Mouse (Mus musculus): ENCODE data around the gene Zmynd11.
A peak's percentile ranks its signal among the peaks of the same experiment; 100 is the strongest.
"Not testable (repeated sequence)": the region's sequence is repeated elsewhere in the genome, so short reads cannot be mapped to it uniquely, and the experiment has no call there.

Gene Zmynd11

DNA sequence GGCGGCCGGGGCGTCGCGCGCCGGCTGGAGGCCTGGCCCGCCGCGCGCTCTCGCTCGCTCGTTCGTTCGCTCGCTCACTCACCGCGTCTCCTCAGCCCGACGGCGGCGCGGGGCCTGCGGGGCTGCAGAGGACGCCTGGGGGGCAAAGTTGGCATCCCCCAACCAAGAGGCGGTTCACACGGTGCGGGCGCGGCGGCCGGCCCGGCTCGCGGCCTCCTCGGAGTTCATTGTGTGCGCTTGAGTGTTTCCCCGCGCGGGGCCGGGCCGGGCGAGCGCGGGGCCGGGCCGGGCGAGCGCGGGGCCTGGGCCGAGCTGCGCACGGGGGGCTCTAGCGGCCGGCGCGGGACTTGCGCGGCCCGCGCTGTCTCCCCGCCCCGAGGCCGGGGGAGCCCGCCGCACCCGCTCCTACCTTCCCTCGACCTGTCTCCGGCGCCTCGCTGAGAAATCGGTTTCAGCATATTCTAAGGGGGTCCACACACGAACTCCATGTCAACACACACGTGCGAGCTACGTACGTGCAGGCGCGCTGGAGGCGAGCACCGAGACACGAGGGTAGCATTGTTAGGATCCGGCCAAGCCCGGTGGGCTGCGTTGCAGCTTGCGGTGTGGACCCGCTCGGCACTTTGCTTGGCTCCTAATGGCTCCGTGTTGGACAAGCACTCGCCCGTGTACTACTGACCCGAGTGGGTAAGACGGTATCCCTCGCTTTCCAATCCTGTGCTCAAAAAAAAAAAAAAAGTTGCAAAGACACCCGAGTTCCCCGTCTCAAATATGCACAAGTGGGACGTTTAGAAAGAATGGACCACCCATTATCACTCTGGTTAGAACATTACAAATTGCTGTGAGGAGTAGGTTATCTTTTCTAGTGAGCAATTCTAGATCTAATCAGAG, at the start of gene Zmynd11:
Zmynd11 (minus strand) TSS at position 685 of the 891 bp plus-strand sequence.
- DNase-seq (ENCODE audit: low read depth, low spot score), result peak; percentile 49

DNA sequence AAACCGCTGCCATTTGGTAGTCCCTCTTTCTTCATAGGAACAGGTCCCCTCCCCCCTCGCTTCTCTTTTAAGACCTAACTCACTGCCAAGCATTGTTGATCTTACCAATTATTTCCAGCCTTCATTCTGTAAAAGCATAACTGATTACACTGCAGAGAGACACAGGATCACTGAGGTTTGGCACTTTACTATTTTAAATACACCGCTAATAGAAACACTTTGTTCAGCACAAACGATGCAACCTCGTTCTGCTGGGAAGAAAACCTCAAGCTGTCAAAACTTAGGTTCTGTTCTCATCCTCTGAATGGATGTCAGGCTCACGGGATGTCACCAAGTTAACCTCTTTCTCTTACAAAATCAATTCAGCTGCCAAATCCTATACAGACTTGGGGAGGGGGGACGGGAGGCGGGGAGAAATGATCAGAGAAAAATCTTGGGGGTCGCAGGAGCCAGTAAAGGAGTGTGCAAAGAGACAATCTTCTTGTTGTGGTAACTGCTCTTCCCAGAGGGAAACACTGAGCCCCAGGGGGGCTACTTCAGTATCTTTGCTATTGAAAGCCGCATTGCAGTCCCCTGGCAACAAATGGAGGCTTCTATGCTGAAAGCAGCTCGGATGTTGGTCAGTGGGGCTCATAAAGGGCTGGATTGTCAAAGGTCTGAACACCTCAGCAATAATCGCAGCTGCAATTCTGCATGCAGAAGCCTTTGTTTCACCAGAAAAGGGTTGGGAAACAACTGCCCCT, 30.9 kb upstream of the Zmynd11 start:
- peak; percentile 18 for DNase-seq (ENCODE audit: low read depth, low spot score)

DNA sequence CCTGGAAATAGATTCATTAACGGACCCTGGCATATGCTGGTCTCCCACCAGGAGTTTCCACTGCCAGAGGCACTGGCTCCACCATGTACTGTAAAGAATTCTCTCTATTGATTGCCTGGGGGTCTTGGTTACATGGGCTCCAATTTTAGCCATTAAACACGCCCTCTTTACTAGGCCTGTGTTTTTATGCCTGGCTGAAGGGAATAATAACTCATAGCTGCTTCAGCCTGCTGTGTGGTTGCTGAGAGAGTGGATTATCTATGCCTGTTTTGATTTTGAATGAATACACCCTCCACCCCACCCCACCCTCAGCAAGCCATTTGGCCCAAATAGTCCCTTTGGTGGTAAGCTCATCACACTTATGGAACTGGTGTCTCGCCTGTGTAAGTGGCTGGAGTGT, 20.9 kb upstream of the Zmynd11 start:
- DNase-seq (ENCODE audit: low read depth, low spot score), result no peak

GRCm38 (mm10) chr13:9783717-9784116, 18.6 kb upstream of the Zmynd11 start:
- DNase-seq (ENCODE audit: low read depth, low spot score), result no peak

DNA sequence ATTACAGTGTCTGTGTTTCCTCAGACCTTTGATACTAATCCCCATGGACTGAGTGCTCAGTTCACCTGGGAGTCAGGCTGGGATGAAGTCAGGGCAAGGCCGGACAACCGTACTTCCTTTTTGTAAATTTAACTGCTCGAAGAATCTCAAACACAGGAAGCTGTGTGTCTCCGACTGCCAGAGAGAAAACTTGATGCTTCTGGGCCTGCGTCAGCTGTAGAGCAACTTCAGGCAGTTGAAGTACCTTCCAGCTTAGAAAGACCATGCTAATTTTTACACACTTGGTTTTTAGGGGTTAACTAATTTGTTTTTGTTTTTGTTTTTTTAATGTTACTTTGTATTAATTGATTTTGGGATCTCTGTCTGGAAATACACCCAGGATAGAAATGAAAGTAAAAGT, 10.8 kb upstream of the Zmynd11 start:
- no peak for DNase-seq (ENCODE audit: low read depth, low spot score)

DNA sequence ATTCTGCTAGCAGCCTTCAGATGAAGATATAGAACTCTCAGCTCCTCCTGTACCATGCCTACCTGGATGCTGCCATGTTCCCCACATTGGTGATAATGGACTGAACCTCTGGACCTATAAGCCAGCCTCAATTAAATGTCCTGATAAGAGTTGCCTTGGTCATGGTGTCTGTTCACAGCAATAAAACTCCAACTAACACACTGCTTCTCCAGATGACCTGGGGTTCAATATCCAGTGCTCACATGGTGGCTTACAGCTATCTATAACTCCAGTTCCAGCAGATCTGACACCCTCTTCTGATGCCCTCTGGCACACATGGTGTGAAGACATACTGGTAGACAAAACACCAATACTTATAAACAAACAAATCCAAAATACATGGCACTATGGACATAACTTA, 8.9 kb upstream of the Zmynd11 start:
- DNase-seq (ENCODE audit: low read depth, low spot score), result no peak

DNA sequence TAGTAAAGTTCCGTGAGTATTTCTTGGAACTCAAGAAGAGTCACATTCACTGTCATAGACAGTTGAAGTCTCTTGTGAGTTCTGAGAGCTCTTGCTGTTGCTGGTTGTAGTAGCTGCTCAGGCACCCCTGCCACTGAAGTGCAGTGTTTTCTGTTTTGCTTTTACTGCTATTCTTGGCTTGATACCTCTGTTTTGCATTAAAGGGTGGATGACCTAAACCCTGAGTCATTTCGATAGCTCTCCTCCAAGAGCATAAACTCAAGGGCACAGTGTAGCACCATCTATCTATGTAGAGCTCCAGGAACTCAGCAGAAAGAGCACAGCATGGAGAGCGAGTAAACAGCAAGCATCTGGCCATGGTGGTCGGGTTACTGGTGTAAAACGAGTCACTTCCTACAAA, 2.1 kb upstream of the Zmynd11 start:
- no peak for DNase-seq (ENCODE audit: low read depth, low spot score)

- no peak for DNase-seq (ENCODE audit: low read depth, low spot score)
Observed at GRCm38 (mm10) chr13:9766497-9766896, 1.4 kb upstream of the Zmynd11 start.

DNA sequence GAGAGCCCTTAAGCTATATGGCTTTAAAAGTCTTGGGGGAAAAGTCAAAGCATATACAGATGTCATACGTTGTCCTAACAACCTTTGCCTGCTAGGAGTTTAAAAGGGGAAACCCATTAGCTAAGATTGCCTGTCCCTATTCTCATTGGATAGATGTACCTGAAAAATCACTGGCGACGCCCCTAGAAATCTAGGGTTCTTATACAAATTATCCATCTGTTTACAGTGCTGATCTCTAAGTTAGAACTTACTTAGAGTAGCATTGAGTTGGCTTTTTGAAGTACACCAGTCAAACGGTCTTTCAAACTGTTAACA, 364 bp upstream of the Zmynd11 start:
- no peak for DNase-seq (ENCODE audit: low read depth, low spot score)

- DNase-seq (ENCODE audit: low read depth, low spot score), result peak; percentile 24
Observed at GRCm38 (mm10) chr13:9763828-9764645, 1.1 kb downstream of the Zmynd11 start.

DNA sequence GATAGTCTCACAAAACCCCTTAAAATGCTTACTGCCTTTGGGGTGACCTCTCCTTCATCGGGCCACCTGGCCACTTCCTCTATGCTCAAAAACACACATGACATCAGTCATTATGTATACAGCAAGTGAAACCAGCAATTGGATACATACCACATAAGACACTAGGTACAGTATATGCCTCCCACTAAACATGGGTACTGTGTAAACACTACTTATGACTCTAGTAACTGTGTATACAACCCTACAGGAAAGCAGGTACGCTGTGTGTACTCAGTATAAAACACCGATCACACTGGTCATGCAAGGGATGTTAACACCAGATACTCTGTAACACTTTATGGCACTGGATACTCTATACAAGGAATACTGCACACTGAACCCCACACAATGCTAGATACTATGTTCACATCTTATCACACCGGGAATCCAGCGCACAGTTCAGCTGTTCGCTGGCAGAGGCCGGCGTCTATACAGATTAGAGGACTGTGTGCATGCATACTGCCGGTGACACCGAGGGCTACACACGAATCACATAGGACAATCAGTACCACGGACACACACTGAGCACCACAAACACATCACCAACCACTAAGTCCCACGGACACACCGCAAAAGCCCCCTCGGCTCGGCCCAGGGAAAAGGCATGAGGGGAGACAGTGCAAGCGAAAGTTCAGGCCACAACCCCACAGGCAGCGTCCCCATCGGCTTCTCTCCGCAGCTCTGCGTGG, 1.9 kb downstream of the Zmynd11 start:
- peak; percentile 12 for DNase-seq (ENCODE audit: low read depth, low spot score)

DNA sequence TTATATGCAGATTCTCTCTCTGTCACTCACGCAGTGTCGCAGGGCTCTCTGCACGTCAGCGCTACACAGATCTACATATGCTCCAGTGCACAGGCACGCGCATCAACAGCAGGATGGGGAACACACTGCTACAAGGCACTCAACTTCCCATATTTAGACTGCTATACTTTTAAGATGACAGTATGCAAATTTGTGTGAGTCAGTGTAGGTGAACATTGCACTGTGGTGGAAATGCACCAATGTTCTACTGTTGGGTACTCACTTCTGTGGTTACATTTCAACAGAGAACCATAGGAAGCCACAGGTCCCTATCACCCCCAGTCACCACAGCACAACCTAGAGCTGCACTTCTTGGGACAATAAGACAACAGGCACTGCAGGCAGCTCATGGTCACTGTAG, 5.1 kb downstream of the Zmynd11 start:
- no peak for DNase-seq (ENCODE audit: low read depth, low spot score)

- DNase-seq (ENCODE audit: low read depth, low spot score), result no peak
Observed at GRCm38 (mm10) chr13:9757842-9758491, 7.2 kb downstream of the Zmynd11 start.

GRCm38 (mm10) chr13:9753706-9754105, 11.4 kb downstream of the Zmynd11 start:
- DNase-seq (ENCODE audit: low read depth, low spot score), result no peak

DNA sequence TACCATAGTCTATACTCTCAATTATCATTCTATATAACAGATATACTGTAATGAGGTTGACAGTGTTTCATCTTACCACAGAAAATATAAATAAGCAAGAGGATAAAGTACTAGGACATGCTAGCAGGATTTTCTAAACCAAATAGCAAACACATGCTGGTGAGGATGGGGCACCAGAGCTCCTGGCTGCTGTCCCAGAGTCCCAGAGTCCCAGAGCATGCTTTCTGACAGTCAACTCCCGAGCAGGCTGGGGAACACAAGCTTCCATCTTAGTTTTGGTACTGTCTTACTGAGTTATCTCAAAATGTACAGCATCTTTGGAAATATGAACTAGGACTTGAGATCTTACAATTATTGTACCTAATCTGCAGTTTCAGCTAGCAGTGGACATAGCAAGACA, 14.8 kb downstream of the Zmynd11 start:
- no peak for DNase-seq (ENCODE audit: low read depth, low spot score)

DNA sequence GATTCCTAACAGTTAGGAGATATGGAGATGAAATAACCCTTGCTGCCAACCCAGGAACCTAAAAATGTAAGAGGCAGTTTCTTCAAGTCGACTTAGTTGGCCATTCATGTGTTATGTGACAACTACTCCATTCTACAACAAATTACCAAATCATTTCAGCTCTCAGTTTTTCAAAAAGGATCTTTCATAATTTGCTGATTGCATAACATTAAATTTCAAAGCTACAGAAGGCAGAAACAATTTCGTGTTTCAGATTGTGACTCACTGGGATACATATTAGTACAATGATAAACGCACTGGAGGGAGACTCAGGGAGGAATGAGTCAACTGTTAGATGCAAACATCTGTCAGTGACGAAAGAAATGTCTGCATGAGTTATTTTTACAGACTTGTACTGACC, 15.3 kb downstream of the Zmynd11 start:
- DNase-seq (ENCODE audit: low read depth, low spot score), result no peak

DNA sequence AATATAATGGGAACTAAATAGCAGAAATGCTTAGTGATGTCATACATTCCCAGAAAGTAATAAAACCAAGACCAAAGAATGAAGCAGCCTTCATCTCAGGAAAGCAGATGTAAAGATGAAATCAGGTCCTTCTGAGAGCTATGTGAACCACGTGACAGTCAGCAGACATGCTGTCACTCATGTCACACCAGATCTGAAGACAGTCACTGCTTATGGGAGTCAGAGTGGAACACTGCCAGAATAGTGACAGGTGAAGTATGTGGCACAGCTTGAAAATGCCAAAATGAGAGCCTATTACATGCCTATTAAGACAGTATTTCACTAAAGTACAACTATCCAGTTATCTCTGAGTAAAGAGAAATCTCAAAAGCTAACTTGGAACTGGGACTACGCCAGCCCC, 26.9 kb downstream of the Zmynd11 start:
- no peak for DNase-seq (ENCODE audit: low read depth, low spot score)

DNA sequence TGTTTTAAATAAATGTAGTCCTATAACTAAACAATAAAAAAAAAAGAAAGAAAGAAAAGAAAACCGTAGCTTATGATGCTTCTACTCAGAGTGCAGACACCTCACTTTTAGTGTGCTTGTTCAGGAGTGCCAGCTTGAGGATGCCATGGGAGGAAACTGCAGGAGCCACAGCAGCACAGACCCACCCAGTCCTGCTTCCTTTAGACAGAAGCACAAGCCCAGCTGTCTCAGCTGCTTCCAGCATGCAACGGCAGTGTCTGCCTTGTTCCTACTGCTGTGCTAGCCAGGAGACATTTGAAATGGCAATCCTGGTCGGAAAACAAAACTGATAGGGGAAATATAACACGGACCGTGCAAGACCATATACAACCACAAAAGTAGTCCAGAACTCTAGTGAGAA, 28.1 kb downstream of the Zmynd11 start:
- no peak for DNase-seq (ENCODE audit: low read depth, low spot score)

DNA sequence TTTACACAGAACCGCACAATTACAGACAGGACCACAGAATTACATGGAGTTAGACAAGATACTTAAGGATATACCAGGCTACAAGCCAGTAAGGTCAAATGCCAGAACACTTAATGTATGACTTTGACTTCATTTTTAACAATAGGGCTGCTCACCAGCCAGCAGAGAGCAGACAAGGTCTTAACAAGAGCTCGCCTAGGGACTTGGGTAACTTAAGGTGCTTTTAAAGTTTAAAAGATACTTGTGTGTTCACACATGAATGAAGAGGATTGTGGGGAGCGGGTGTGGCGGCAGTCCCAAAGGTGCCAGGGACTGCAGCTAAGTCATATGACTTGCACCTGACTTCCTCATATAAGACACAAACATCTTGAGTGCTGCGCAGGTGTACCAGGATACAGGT, 32.9 kb downstream of the Zmynd11 start:
- DNase-seq (ENCODE audit: low read depth, low spot score), result not testable (repeated sequence)

- no peak for DNase-seq (ENCODE audit: low read depth, low spot score)
Observed at GRCm38 (mm10) chr13:9729073-9729472, 36.1 kb downstream of the Zmynd11 start.

DNA sequence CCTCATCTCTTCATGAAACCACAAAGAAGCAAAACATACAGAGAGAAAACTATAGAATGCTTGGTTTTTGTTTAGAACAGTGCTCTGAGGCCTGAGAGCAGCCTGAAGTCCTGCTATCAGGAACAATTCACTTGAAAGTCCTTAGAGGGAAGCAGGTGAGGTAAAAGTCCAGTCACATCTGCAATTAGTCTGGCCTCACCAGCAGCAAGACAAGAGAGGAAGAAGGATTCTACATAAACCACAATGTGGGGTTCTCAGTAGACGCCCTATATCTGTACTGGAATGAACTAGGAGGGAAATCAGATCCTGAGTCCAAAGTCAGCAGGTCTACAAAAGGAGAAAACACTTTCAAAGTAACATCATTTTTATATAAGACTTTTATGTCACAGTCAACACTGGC, 49.9 kb downstream of the Zmynd11 start:
- DNase-seq (ENCODE audit: low read depth, low spot score), result no peak
